Mouse (Mus musculus) testis, adult 2 months (tissue): ENCODE results near the gene Ppp1ca.

ENCODE experiments used
- CTCF ChIP-seq: fragments of 200-500 bp; IDR thresholded peaks from 2 replicates; pipeline ENCODE4 v1.5.1; 2012; ENCODE audit warnings: low read depth, mild to moderate bottlenecking, inconsistent platforms, low read length, moderate library complexity; ENCODE audit not compliant: control insufficient read depth, insufficient read depth, insufficient replicate concordance
- POLR2A ChIP-seq: fragments of 200-500 bp; IDR thresholded peaks from 2 replicates; pipeline ENCODE4 v1.6.1; 2012; ENCODE audit warnings: low read depth, mild to moderate bottlenecking, inconsistent platforms, low read length, moderate library complexity; ENCODE audit not compliant: control insufficient read depth

DNA sequence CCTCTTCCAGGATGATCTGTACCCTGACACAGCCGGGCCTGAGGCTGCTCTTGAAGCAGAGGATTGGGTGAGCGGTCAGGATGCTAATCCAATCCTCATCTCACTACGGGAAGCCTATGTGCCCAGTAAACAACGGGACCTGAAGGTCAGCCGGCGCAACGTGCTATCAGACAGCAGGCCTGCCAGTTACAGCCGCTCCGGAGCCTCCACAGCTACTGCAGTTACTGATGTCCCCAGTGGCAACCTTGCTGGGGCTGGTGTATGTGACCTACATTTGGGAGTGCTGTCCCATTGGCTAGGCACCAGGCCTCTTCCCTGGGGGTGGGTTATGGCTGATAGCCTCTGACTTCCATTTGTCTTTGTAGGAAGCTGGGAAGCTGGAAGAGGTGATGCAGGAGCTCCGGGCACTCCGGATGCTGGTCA, 38.6 kb upstream of the Ppp1ca start, which contains the start of gene Ptprcap:
- no peak for TF ChIP-seq CTCF
- TF ChIP-seq POLR2A, result no peak
